Mouse (Mus musculus) urinary bladder, postnatal 4 days (tissue): ENCODE measurements around the gene Olfr1051.
"Not testable (repeated sequence)": the region's sequence is repeated elsewhere in the genome, so short reads cannot be mapped to it uniquely, and the experiment has no call there.

Source experiments
- DNase-seq, 2 experiments: peaks; one replicate each; pipeline ENCODE4 v3.0.0; 2021 to 2022; ENCODE audit warnings: low spot score in 2 of 2

The Olfr1051 gene

GRCm38 (mm10) chr2:86278988-86279387, at the start of gene Olfr1051:
Gene Olfr1051 (minus strand): TSS chr2:86279088.
- not testable (repeated sequence) for DNase-seq

- DNase-seq: no peak
These were observed 36.3 kb upstream of the Olfr1051 start, which contains the start of gene Olfr1053 for GRCm38 (mm10) chr2:86315184-86315583. Gene Olfr1053 (minus strand): TSS chr2:86315284.

GRCm38 (mm10) chr2:86292155-86292554, 13.3 kb upstream of the Olfr1051 start, which contains the start of gene Olfr1052:
Gene Olfr1052 (plus strand): TSS chr2:86292455.
- no peak for DNase-seq

- DNase-seq: not testable (repeated sequence)
These were observed 20.7 kb downstream of the Olfr1051 start, which contains the start of gene Olfr1049 for GRCm38 (mm10) chr2:86258228-86258627. Gene Olfr1049 (minus strand): TSS chr2:86258328.

- DNase-seq: no peak
These were observed 38.7 kb downstream of the Olfr1051 start, which contains the start of gene Olfr1048 for GRCm38 (mm10) chr2:86240189-86240588. Gene Olfr1048 (minus strand): TSS chr2:86240289.

GRCm38 (mm10) chr2:86231301-86231700, 47.6 kb downstream of the Olfr1051 start, which contains the start of gene Olfr1047:
Gene Olfr1047 (minus strand): TSS chr2:86231401.
- DNase-seq: no peak
